Mouse (Mus musculus): ENCODE results near the gene Rara. TPM values are rescaled to one million over a fixed set of nuclear protein-coding genes. Genes with fewer than 3 reads are reported as not detected.

The Rara gene
- polyA plus RNA-seq, 1 experiment from 2014 or later = 9.7 TPM

GRCm38 (mm10) chr11:98934367-98934766 is 6.7 kb downstream of the Rara start:
- Histone ChIP-seq H3K4me3 (no peak overlapping the region), H3K27ac (no peak overlapping the region), H3K4me1 (peaks cover 68% of the 10 kb centered on the region), H3K36me3 (replicated peaks) (no peaks in the 10 kb centered on the region), H3K9ac (no peak overlapping the region), H3K27me3 (replicated peaks) (peaks cover 11% of the 10 kb centered on the region), H3K4me2 (no peak overlapping the region), H3K9me3 (no peaks in the 10 kb centered on the region)
- ATAC-seq (replicated peaks) = no peak
- WGBS = 89% methylated on average over 3 of the region's 3 CpGs

GRCm38 (mm10) chr11:98935123-98935522 is 7.5 kb downstream of the Rara start:
- peaks cover 67% of the 10 kb centered on the region for H3K4me1 ChIP-seq
- no peak overlapping the region for H3K4me2 ChIP-seq
- no peaks in the 10 kb centered on the region for H3K36me3 ChIP-seq (replicated peaks)
- no peak overlapping the region for H3K9ac ChIP-seq
- no peak overlapping the region for H3K4me3 ChIP-seq
- 85% methylated on average over 3 of the region's 3 CpGs for WGBS
- H3K9me3 ChIP-seq = no peaks in the 10 kb centered on the region
- ATAC-seq (replicated peaks) = no peak
- H3K27me3 ChIP-seq (replicated peaks) = peaks cover 12% of the 10 kb centered on the region
- H3K27ac ChIP-seq = no peak overlapping the region

GRCm38 (mm10) chr11:98936170-98936569 is 8.6 kb downstream of the Rara start:
- H3K4me1 ChIP-seq = peaks cover 67% of the 10 kb centered on the region
- WGBS = 3% methylated on average over 29 of the region's 29 CpGs

GRCm38 (mm10) chr11:98936606-98937409 is 9.2 kb downstream of the Rara start:
- Histone ChIP-seq H3K4me2 (peak overlapping the region; percentile 99), H3K36me3 (replicated peaks) (no peaks in the 10 kb centered on the region), H3K27ac (no peak overlapping the region), H3K4me3 (peak overlapping the region; percentile 66), H3K9me3 (no peaks in the 10 kb centered on the region), H3K4me1 (peaks cover 69% of the 10 kb centered on the region), H3K27me3 (replicated peaks) (peaks cover 12% of the 10 kb centered on the region), H3K9ac (peak overlapping the region; percentile 47)
- 3% methylated on average over 23 of the region's 23 CpGs for WGBS
- ATAC-seq (replicated peaks) = 0 out of 2 replicates have a peak, but pooled peaks have one; percentile 28

More at GRCm38 (mm10) chr11:98936170-98936569, 8.6 kb downstream of the Rara start:
- H3K9me3 ChIP-seq = no peaks in the 10 kb centered on the region
- no peaks in the 10 kb centered on the region for H3K36me3 ChIP-seq (replicated peaks)
- H3K27ac ChIP-seq = no peak overlapping the region
- H3K27me3 ChIP-seq (replicated peaks) = peaks cover 12% of the 10 kb centered on the region
- 0 out of 2 replicates have a peak overlapping the region, but pooled peaks have one; percentile 5 for H3K4me3 ChIP-seq
- H3K9ac ChIP-seq = no peak overlapping the region
- ATAC-seq (replicated peaks) = no peak
- peak overlapping the region; percentile 99 for H3K4me2 ChIP-seq

GRCm38 (mm10) chr11:98937410-98937913 is 9.8 kb downstream of the Rara start:
- peak overlapping the region; percentile 47 for H3K9ac ChIP-seq
- H3K36me3 ChIP-seq (replicated peaks) = no peaks in the 10 kb centered on the region
- H3K4me1 ChIP-seq = peaks cover 68% of the 10 kb centered on the region
- no peaks in the 10 kb centered on the region for H3K9me3 ChIP-seq
- H3K27ac ChIP-seq = peak overlapping the region; percentile 51
- peaks cover 12% of the 10 kb centered on the region for H3K27me3 ChIP-seq (replicated peaks)
- peak overlapping the region; percentile 99 for H3K4me2 ChIP-seq
- WGBS = under 1% methylated on average over 35 of the region's 38 CpGs
- peak; percentile 86 for ATAC-seq (replicated peaks)
- H3K4me3 ChIP-seq = peak overlapping the region; percentile 66

GRCm38 (mm10) chr11:98937914-98938694 is 10.5 kb downstream of the Rara start:
- 1% methylated on average over 39 of the region's 39 CpGs for WGBS
- Histone ChIP-seq H3K4me1 (peaks cover 68% of the 10 kb centered on the region), H3K4me2 (peak overlapping the region; percentile 99), H3K27ac (peak overlapping the region; percentile 51), H3K4me3 (peak overlapping the region; percentile 66), H3K9me3 (no peaks in the 10 kb centered on the region), H3K9ac (peak overlapping the region; percentile 47), H3K36me3 (replicated peaks) (no peaks in the 10 kb centered on the region), H3K27me3 (replicated peaks) (peaks cover 12% of the 10 kb centered on the region)
- ATAC-seq (replicated peaks) = no peak

GRCm38 (mm10) chr11:98938701-98939083 is 11.1 kb downstream of the Rara start:
- Histone ChIP-seq H3K9ac (no peak overlapping the region), H3K9me3 (no peaks in the 10 kb centered on the region), H3K27me3 (replicated peaks) (peaks cover 12% of the 10 kb centered on the region), H3K27ac (no peak overlapping the region), H3K4me1 (peaks cover 74% of the 10 kb centered on the region), H3K4me3 (no peak overlapping the region), H3K36me3 (replicated peaks) (no peaks in the 10 kb centered on the region), H3K4me2 (peak overlapping the region; percentile 99)
- 47% methylated on average over 7 of the region's 7 CpGs for WGBS
- ATAC-seq (replicated peaks) = no peak

- Histone ChIP-seq H3K4me3 (no peak overlapping the region), H3K4me1 (peaks cover 79% of the 10 kb centered on the region), H3K27me3 (replicated peaks) (peaks cover 12% of the 10 kb centered on the region), H3K9ac (no peak overlapping the region), H3K27ac (no peak overlapping the region), H3K4me2 (peak overlapping the region; percentile 99), H3K36me3 (replicated peaks) (no peaks in the 10 kb centered on the region), H3K9me3 (no peaks in the 10 kb centered on the region)
- 56% methylated on average over 15 of the region's 15 CpGs for WGBS
- ATAC-seq (replicated peaks) = no peak
These were observed 11.7 kb downstream of the Rara start for GRCm38 (mm10) chr11:98939084-98939952.

- ATAC-seq (replicated peaks) = no peak
- WGBS = 52% methylated on average over 11 of the region's 11 CpGs
- H3K4me1 ChIP-seq = peaks cover 83% of the 10 kb centered on the region
- no peak overlapping the region for H3K9ac ChIP-seq
- H3K27ac ChIP-seq = no peak overlapping the region
- H3K4me3 ChIP-seq = no peak overlapping the region
- no peaks in the 10 kb centered on the region for H3K9me3 ChIP-seq
- no peaks in the 10 kb centered on the region for H3K36me3 ChIP-seq (replicated peaks)
- H3K27me3 ChIP-seq (replicated peaks) = peaks cover 7% of the 10 kb centered on the region
- peak overlapping the region; percentile 19 for H3K4me2 ChIP-seq
These were observed 12.5 kb downstream of the Rara start for GRCm38 (mm10) chr11:98939953-98940641.

GRCm38 (mm10) chr11:98940776-98941175 is 13.2 kb downstream of the Rara start:
- H3K27me3 ChIP-seq (replicated peaks) = peaks cover 2% of the 10 kb centered on the region; the same call in 1 of the 2 replicates
- peak overlapping the region; percentile 62; the same call in 1 of the 2 replicates for H3K9ac ChIP-seq
- 0 out of 2 replicates have a peak overlapping the region, but pooled peaks have one; percentile 89 for H3K27ac ChIP-seq
- H3K4me3 ChIP-seq = peak overlapping the region; percentile 51; the same call in 1 of the 2 replicates
- no peaks in the 10 kb centered on the region for H3K36me3 ChIP-seq (replicated peaks)
- H3K4me2 ChIP-seq = peak overlapping the region; percentile 81
- WGBS = 42% methylated on average over 3 of the region's 3 CpGs
- no peak for ATAC-seq (replicated peaks)
- no peaks in the 10 kb centered on the region for H3K9me3 ChIP-seq
- H3K4me1 ChIP-seq = peaks cover 87% of the 10 kb centered on the region

GRCm38 (mm10) chr11:98941341-98941825 is 13.8 kb downstream of the Rara start:
- Histone ChIP-seq H3K4me2 (peak overlapping the region; percentile 81), H3K27me3 (replicated peaks) (peaks cover 2% of the 10 kb centered on the region; the same call in 1 of the 2 replicates), H3K9me3 (no peaks in the 10 kb centered on the region), H3K4me3 (peak overlapping the region; percentile 51), H3K27ac (peak overlapping the region; percentile 89), H3K9ac (peak overlapping the region; percentile 62), H3K36me3 (replicated peaks) (no peaks in the 10 kb centered on the region), H3K4me1 (peaks cover 81% of the 10 kb centered on the region)
- under 1% methylated on average over 12 of the region's 12 CpGs for WGBS
- ATAC-seq (replicated peaks) = peak; percentile 7

All from midbrain, embryonic 15.5 days (tissue).